Mouse (Mus musculus) olfactory bulb, adult 2 months (tissue): Measurements from ENCODE around the gene Hnrnpu.

Source experiments
- CTCF ChIP-seq: fragments of 200-500 bp; IDR thresholded peaks from 2 replicates; pipeline ENCODE4 v1.5.1; 2012; ENCODE audit warnings: low read depth, mild to moderate bottlenecking, low read length, moderate library complexity; ENCODE audit not compliant: insufficient read depth
- POLR2A ChIP-seq: fragments of 200-500 bp; IDR thresholded peaks from 2 replicates; pipeline ENCODE4 v1.6.1; 2012; ENCODE audit warnings: mild to moderate bottlenecking, low read depth, low read length, moderate library complexity; ENCODE audit not compliant: insufficient read depth

DNA sequence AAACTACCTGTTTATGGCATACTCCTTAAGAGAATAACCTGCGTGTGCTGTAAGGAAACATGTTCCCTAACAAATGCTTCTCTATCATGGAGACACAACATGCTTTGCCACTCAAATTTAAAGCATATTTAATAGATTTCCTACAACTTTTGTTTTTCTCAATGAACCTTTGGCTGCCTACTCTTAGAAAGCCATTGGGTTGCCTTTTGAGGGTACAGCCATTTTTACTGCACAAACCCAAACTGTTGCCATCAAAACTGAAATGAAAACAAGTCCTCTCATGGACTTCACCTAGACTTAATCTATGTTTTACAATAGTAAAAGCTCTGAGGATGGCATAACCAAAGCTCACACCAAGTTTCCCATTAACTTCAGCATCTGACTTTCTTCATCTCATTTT is 13.0 kb downstream of the Hnrnpu start:
- TF ChIP-seq CTCF (no peak), POLR2A (no peak)
